In genomic region chrX:72789558-72789871, GRCm38 (mm10) we compare ENCODE assay signal across 31 mouse cellular contexts. TPM values are rescaled to one million over a fixed set of nuclear protein-coding genes. Genes with fewer than 3 reads are reported as not detected.
DNase-seq lines count a peak whose midpoint lies in the region; ATAC-seq lines count a peak whose summit lies in the region.
"Had no signal": no experiment of that assay in that cellular context is flagged by ENCODE, and none has a peak within 500 bp of the region (broad histone marks: within the 10 kb centered on the region; RNA-seq: fewer than 3 reads in every experiment).

No protein-coding gene starts in this region.

- no peaks in the 10 kb centered on the region for H3K27me3 ChIP-seq in forebrain, embryonic 13.5 days
- H3K27me3 ChIP-seq in forebrain, embryonic 11.5 days (ENCODE audit: control insufficient read depth, insufficient read depth, low read length) = no peaks in the 10 kb centered on the region
- H3K27me3 ChIP-seq in hindbrain, embryonic 11.5 days (ENCODE audit: control insufficient read depth, insufficient read depth, low read length) = no peaks in the 10 kb centered on the region
- no peaks in the 10 kb centered on the region for H3K27me3 ChIP-seq in hindbrain, embryonic 10.5 days (ENCODE audit: insufficient read depth, poor library complexity, severe bottlenecking)
- no peaks in the 10 kb centered on the region for H3K27me3 ChIP-seq in hindbrain, embryonic 14.5 days (ENCODE audit: control insufficient read depth, insufficient read depth, low read length)
- H3K27me3 ChIP-seq in midbrain, embryonic 15.5 days (replicated peaks) = no peaks in the 10 kb centered on the region
- H3K27me3 ChIP-seq: CH12.LX; embryonic facial prominence, embryonic 12.5 days; heart, embryonic 15.5 days; limb, embryonic 15.5 days; liver, embryonic 13.5 days; neural tube, embryonic 12.5 days had no signal

- no peaks in the 10 kb centered on the region for H3K9me3 ChIP-seq in forebrain, embryonic 13.5 days (replicated peaks)
- no peaks in the 10 kb centered on the region for H3K9me3 ChIP-seq in forebrain, embryonic 11.5 days (ENCODE audit: control insufficient read depth, low read length)
- no peaks in the 10 kb centered on the region for H3K9me3 ChIP-seq in hindbrain, embryonic 11.5 days (ENCODE audit: control insufficient read depth, low read length)
- H3K9me3 ChIP-seq in hindbrain, embryonic 10.5 days = no peaks in the 10 kb centered on the region
- H3K9me3 ChIP-seq in hindbrain, embryonic 14.5 days (ENCODE audit: control insufficient read depth, low read length) = no peaks in the 10 kb centered on the region
- no peaks in the 10 kb centered on the region for H3K9me3 ChIP-seq in midbrain, embryonic 15.5 days
- H3K9me3 ChIP-seq: embryonic facial prominence, embryonic 12.5 days; heart, embryonic 10.5 days; heart, embryonic 15.5 days; limb, embryonic 10.5 days; limb, embryonic 15.5 days; liver, embryonic 13.5 days; neural tube, embryonic 12.5 days had no signal

- DNase-seq in forebrain, embryonic 11.5 days (ENCODE audit: low spot score) = no peak
- DNase-seq in hindbrain, embryonic 11.5 days (ENCODE audit: low spot score) = no peak
- no peak for DNase-seq in hindbrain, embryonic 10.5 days (ENCODE audit: low spot score)
- DNase-seq in hindbrain, embryonic 14.5 days (ENCODE audit: low spot score) = no peak
- no peak for DNase-seq in ovary, postnatal 36 days (ENCODE audit: low spot score)
- DNase-seq in cerebellum, postnatal 36 days = no peak
- DNase-seq: adrenal gland, adult 2 months; adrenal gland, postnatal 36 days; cerebellum, adult 18-20 months; gastrocnemius, postnatal 14 days; heart, adult 11 months; kidney, adult 9 months; kidney, postnatal 10 days; liver, embryonic 13.5 days; lung, adult 18-20 months; thymus, adult 2 months; thymus, postnatal 36 days had no signal

- no peak overlapping the region for H3K4me2 ChIP-seq in forebrain, embryonic 13.5 days
- no peak overlapping the region for H3K4me2 ChIP-seq in forebrain, embryonic 11.5 days (ENCODE audit: low read depth, low read length, severe bottlenecking)
- no peak overlapping the region for H3K4me2 ChIP-seq in hindbrain, embryonic 11.5 days (replicated peaks; ENCODE audit: low read depth, low read length)
- H3K4me2 ChIP-seq in hindbrain, embryonic 14.5 days (replicated peaks) = no peak overlapping the region
- no peak overlapping the region for H3K4me2 ChIP-seq in midbrain, embryonic 15.5 days
- H3K4me2 ChIP-seq: embryonic facial prominence, embryonic 12.5 days; heart, embryonic 15.5 days; limb, embryonic 15.5 days; liver, embryonic 13.5 days; neural tube, embryonic 12.5 days had no signal

- no peak overlapping the region for H3K27ac ChIP-seq in forebrain, embryonic 13.5 days
- H3K27ac ChIP-seq in forebrain, embryonic 11.5 days (ENCODE audit: low read depth, low read length) = no peak overlapping the region
- H3K27ac ChIP-seq in hindbrain, embryonic 11.5 days (ENCODE audit: low read depth, low read length) = no peak overlapping the region
- H3K27ac ChIP-seq in hindbrain, embryonic 10.5 days = no peak overlapping the region
- H3K27ac ChIP-seq in hindbrain, embryonic 14.5 days = peak overlapping the region; percentile 59; the same call in 1 of the 2 replicates
- peak overlapping the region; percentile 79 for H3K27ac ChIP-seq in midbrain, embryonic 15.5 days
- H3K27ac ChIP-seq: embryonic facial prominence, embryonic 12.5 days; heart, embryonic 10.5 days; heart, embryonic 15.5 days; limb, embryonic 10.5 days; limb, embryonic 15.5 days; liver, embryonic 13.5 days; macrophage; neural tube, embryonic 12.5 days had no signal

- no peak overlapping the region for H3K4me3 ChIP-seq in forebrain, embryonic 13.5 days
- H3K4me3 ChIP-seq in forebrain, embryonic 11.5 days (ENCODE audit: low read depth, low read length) = no peak overlapping the region
- no peak overlapping the region for H3K4me3 ChIP-seq in hindbrain, embryonic 11.5 days (ENCODE audit: low read depth, low read length)
- H3K4me3 ChIP-seq in hindbrain, embryonic 10.5 days = no peak overlapping the region
- no peak overlapping the region for H3K4me3 ChIP-seq in hindbrain, embryonic 14.5 days (replicated peaks; ENCODE audit: low read length)
- no peak overlapping the region for H3K4me3 ChIP-seq in midbrain, embryonic 15.5 days
- H3K4me3 ChIP-seq: embryonic facial prominence, embryonic 12.5 days; heart, embryonic 10.5 days; heart, embryonic 15.5 days; limb, embryonic 10.5 days; limb, embryonic 15.5 days; liver, embryonic 13.5 days; neural tube, embryonic 12.5 days had no signal

- H3K9ac ChIP-seq in forebrain, embryonic 13.5 days = no peak overlapping the region
- H3K9ac ChIP-seq in forebrain, embryonic 11.5 days (ENCODE audit: low read length) = no peak overlapping the region
- H3K9ac ChIP-seq in hindbrain, embryonic 11.5 days (ENCODE audit: low read depth, low read length) = no peak overlapping the region
- H3K9ac ChIP-seq in hindbrain, embryonic 14.5 days = no peak overlapping the region
- no peak overlapping the region for H3K9ac ChIP-seq in midbrain, embryonic 15.5 days
- H3K9ac ChIP-seq: embryonic facial prominence, embryonic 12.5 days; heart, embryonic 15.5 days; limb, embryonic 15.5 days; liver, embryonic 13.5 days; neural tube, embryonic 12.5 days had no signal

- H3K4me1 ChIP-seq in forebrain, embryonic 13.5 days = no peaks in the 10 kb centered on the region
- no peaks in the 10 kb centered on the region for H3K4me1 ChIP-seq in forebrain, embryonic 11.5 days (replicated peaks; ENCODE audit: control insufficient read depth, insufficient read depth, low read length)
- H3K4me1 ChIP-seq in hindbrain, embryonic 11.5 days (replicated peaks; ENCODE audit: control insufficient read depth, insufficient read depth, low read length) = no peaks in the 10 kb centered on the region
- H3K4me1 ChIP-seq in hindbrain, embryonic 10.5 days (replicated peaks) = no peaks in the 10 kb centered on the region; the same call in 1 of the 2 replicates
- H3K4me1 ChIP-seq in hindbrain, embryonic 14.5 days (replicated peaks; ENCODE audit: control insufficient read depth, insufficient read depth, low read length) = peaks cover 4% of the 10 kb centered on the region; the same call in 1 of the 2 replicates
- peaks cover 6% of the 10 kb centered on the region; the same call in 1 of the 2 replicates for H3K4me1 ChIP-seq in midbrain, embryonic 15.5 days
- H3K4me1 ChIP-seq: embryonic facial prominence, embryonic 12.5 days; heart, embryonic 10.5 days; heart, embryonic 15.5 days; limb, embryonic 10.5 days; limb, embryonic 15.5 days; liver, embryonic 13.5 days; neural tube, embryonic 12.5 days had no signal

- peak; percentile 8; the same call in 1 of the 2 replicates for ATAC-seq in forebrain, embryonic 13.5 days
- no peak for ATAC-seq in forebrain, embryonic 11.5 days (replicated peaks; ENCODE audit: low FRiP score)
- ATAC-seq in hindbrain, embryonic 11.5 days (ENCODE audit: low FRiP score) = peak; percentile 7; the same call in 1 of the 2 replicates
- ATAC-seq in hindbrain, embryonic 14.5 days (ENCODE audit: low FRiP score) = no peak
- peak; percentile 61 for ATAC-seq in midbrain, embryonic 15.5 days (replicated peaks)
- ATAC-seq: activated CD4-positive, CD25-positive, alpha-beta regulatory T cell, adult 4 months; intestine, postnatal 0 days; lung, postnatal 0 days had no signal

- H3K36me3 ChIP-seq in forebrain, embryonic 13.5 days (ENCODE audit: poor library complexity, severe bottlenecking) = no peaks in the 10 kb centered on the region
- H3K36me3 ChIP-seq in forebrain, embryonic 11.5 days (ENCODE audit: control insufficient read depth, insufficient read depth, low read length) = no peaks in the 10 kb centered on the region
- H3K36me3 ChIP-seq in hindbrain, embryonic 11.5 days (ENCODE audit: control insufficient read depth, insufficient read depth, low read length) = no peaks in the 10 kb centered on the region
- H3K36me3 ChIP-seq in hindbrain, embryonic 10.5 days = no peaks in the 10 kb centered on the region
- H3K36me3 ChIP-seq in hindbrain, embryonic 14.5 days (replicated peaks; ENCODE audit: control insufficient read depth, insufficient read depth) = no peaks in the 10 kb centered on the region
- no peaks in the 10 kb centered on the region for H3K36me3 ChIP-seq in midbrain, embryonic 15.5 days (replicated peaks)
- H3K36me3 ChIP-seq: embryonic facial prominence, embryonic 12.5 days; heart, embryonic 10.5 days; heart, embryonic 15.5 days; limb, embryonic 10.5 days; limb, embryonic 15.5 days; liver, embryonic 13.5 days; neural tube, embryonic 12.5 days had no signal

RNA-seq across cellular contexts. Expression of gene Gabrq, which starts 35.5 kb away (rescaled TPM):
- 1.5 and 1.9 TPM in 2 replicates for polyA plus RNA-seq in forebrain, embryonic 13.5 days (2015; fragmentation: Nextera tagmentation; extraction: Ambion mirVana)
- 1.3 and 2.1 TPM in 2 replicates for polyA plus RNA-seq in forebrain, embryonic 11.5 days (2014; fragmentation: Nextera tagmentation; extraction: Ambion mirVana)
- polyA plus RNA-seq in hindbrain, embryonic 11.5 days (2014; fragmentation: Nextera tagmentation; extraction: Ambion mirVana) = 1.0 and 1.1 TPM in 2 replicates
- 0.36 and 0.90 TPM in 2 replicates for polyA plus RNA-seq in hindbrain, embryonic 10.5 days (2016; fragmentation: Nextera tagmentation; extraction: Ambion mirVana)
- polyA plus RNA-seq in hindbrain, embryonic 14.5 days (2014; fragmentation: Nextera tagmentation; extraction: Ambion mirVana) = 3.8 and 6.4 TPM in 2 replicates
- 4.1 and 4.9 TPM in 2 replicates for polyA plus RNA-seq in midbrain, embryonic 15.5 days (2015; fragmentation: Nextera tagmentation; extraction: Ambion mirVana)
- polyA plus RNA-seq: activated CD4-positive, CD25-positive, alpha-beta regulatory T cell, adult 4 months; C2C12; heart, embryonic 10.5 days; intestine, postnatal 0 days; liver, embryonic 13.5 days; macrophage had no signal

Comparison
In these comparisons a context has a peak if more than half of its experiments do, and no peak if none do; other contexts are left out.
1. ATAC-seq: peak in forebrain, embryonic 13.5 days (single experiment), hindbrain, embryonic 11.5 days (single experiment) and midbrain, embryonic 15.5 days (single experiment); none in forebrain, embryonic 11.5 days (single experiment) and hindbrain, embryonic 14.5 days (single experiment).
2. H3K27ac ChIP-seq: peak in hindbrain, embryonic 14.5 days (single experiment) and midbrain, embryonic 15.5 days (single experiment); none in forebrain, embryonic 13.5 days (single experiment), forebrain, embryonic 11.5 days (single experiment), hindbrain, embryonic 11.5 days (single experiment) and hindbrain, embryonic 10.5 days (single experiment).